Mouse (Mus musculus): ENCODE measurements at regions not wholly inside any gene's neighbourhood (a gene's known extent, or its start where the extent isn't known, plus 50 kb on each side); places are given as distances from the start of the nearest gene placed in this dataset.

DNA sequence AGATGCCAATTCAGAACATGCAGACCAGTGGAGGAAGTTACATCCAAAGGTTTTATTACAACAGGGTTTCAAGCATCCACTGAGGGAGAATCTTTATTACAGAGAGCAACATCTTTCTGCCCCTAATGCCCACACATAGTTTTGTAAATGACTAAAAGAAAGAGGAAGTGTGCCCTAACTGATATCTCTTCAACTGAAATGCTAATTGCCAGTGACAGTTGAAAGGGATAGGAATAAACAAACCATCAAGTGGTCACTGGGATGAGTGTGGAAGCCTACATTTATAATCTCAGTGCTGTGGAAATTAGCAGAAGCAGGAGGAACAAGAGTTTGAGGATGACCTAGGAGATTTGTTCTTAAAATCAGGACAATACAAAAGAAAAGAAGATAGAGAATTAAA, 1142.5 kb downstream of the Poteg start:
- TF ChIP-seq MAFK (IDR thresholded peaks at IDR 0.05; ENCODE audit: insufficient replicate concordance, low read length) (no peak), EP300 (IDR thresholded peaks at IDR 0.05; ENCODE audit: low read length) (no peak), POLR2AphosphoS2 (IDR thresholded peaks at IDR 0.05; ENCODE audit: low read depth, low read length) (no peak), HCFC1 (IDR thresholded peaks at IDR 0.05; ENCODE audit: low read depth, low read length) (no peak), POLR2A (IDR thresholded peaks at IDR 0.05; ENCODE audit: low read depth, low read length) (no peak), CTCF (conservative IDR thresholded peaks at IDR 0.05 in 1 of 2, IDR thresholded peaks at IDR 0.05 in 1 of 2; ENCODE audit: low read depth in 2 of 2, low read length in 2 of 2) (no peak), ELF1 (IDR thresholded peaks at IDR 0.05; ENCODE audit: low read depth, low read length) (no peak), KAT2A (IDR thresholded peaks at IDR 0.05; ENCODE audit: insufficient replicate concordance, low read length) (no peak), USF2 (conservative IDR thresholded peaks at IDR 0.05; ENCODE audit: low read depth, low read length) (no peak), JUND (conservative IDR thresholded peaks at IDR 0.05; ENCODE audit: low read depth, low read length) (no peak), ZC3H11A (IDR thresholded peaks at IDR 0.05; ENCODE audit: low read depth, low read length) (no peak), BHLHE40 (IDR thresholded peaks at IDR 0.05; ENCODE audit: low read depth, low read length) (no peak), MEF2A (IDR thresholded peaks at IDR 0.05; ENCODE audit: borderline replicate concordance, low read depth, low read length) (no peak)
